Mouse (Mus musculus) stomach, postnatal 0 days (tissue): ENCODE data around the gene Gm11099.

Source experiments
- CTCF ChIP-seq: IDR thresholded peaks from 2 replicates; pipeline ENCODE4 v1.5.1; 2016; ENCODE audit warnings: antibody characterized with exemption, low read depth, mild to moderate bottlenecking, moderate library complexity
- EP300 ChIP-seq: optimal IDR thresholded peaks from 2 replicates; pipeline ENCODE3; 2016; ENCODE audit warnings: antibody characterized with exemption

DNA sequence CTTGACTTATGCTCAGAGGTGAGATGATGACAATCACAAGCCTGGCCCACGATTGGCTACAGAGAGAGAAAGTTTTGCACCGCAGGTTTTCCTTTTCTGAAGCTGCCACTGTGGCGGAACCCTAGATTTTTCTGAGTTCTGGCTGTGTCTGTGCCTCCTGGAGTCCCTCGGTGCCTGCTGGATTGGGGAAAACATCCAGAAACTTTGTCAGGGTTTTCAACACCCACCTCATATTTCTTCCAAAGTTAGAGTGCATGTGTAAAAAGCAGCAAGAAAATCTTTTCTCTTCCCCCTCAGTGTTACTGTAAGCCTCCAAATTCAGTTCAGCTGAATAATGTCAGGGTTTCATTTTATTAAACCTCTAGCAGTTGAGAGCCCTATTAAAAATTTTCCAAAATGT is 82.1 kb downstream of the Gm11099 start:
- TF ChIP-seq EP300 (no peak), CTCF (no peak)
